Mouse (Mus musculus) forebrain, embryonic 13.5 days (tissue): ENCODE measurements at regions not wholly inside any gene's neighbourhood (a gene's known extent, or its start where the extent isn't known, plus 50 kb on each side); places are given as distances from the start of the nearest gene placed in this dataset.

Source experiments
- ATAC-seq: fragments of 200-750 bp; cut with Nextera tagmentation; 2 replicates; pipeline ENCODE4 v1.8.0; 2017
- H3K27ac ChIP-seq: fragments of 300-500 bp; sonication (generic); 2 replicates; pipeline ENCODE4 v1.5.1; 2015; ENCODE audit warnings: inconsistent platforms, mild to moderate bottlenecking, moderate library complexity
- H3K27me3 ChIP-seq: fragments of 300-500 bp; sonication (generic); 2 replicates; pipeline ENCODE4 v1.6.1; 2015; ENCODE audit warnings: mild to moderate bottlenecking, inconsistent platforms
- H3K36me3 ChIP-seq: fragments of 300-500 bp; sonication (generic); 2 replicates; pipeline ENCODE4 v1.6.1; 2015; ENCODE audit warnings: mild to moderate bottlenecking, inconsistent platforms; ENCODE audit not compliant: poor library complexity, severe bottlenecking
- H3K4me1 ChIP-seq: fragments of 300-500 bp; sonication (generic); 2 replicates; pipeline ENCODE4 v1.6.1; 2015; ENCODE audit warnings: inconsistent platforms
- H3K4me2 ChIP-seq: fragments of 300-500 bp; sonication (generic); 2 replicates; pipeline ENCODE4 v1.6.1; 2015; ENCODE audit warnings: inconsistent platforms, mild to moderate bottlenecking, moderate library complexity
- H3K4me3 ChIP-seq: fragments of 300-500 bp; sonication (generic); 2 replicates; pipeline ENCODE4 v1.5.1; 2015; ENCODE audit warnings: mild to moderate bottlenecking, inconsistent platforms
- H3K9ac ChIP-seq: fragments of 300-500 bp; sonication (generic); 2 replicates; pipeline ENCODE4 v1.6.1; 2015; ENCODE audit warnings: mild to moderate bottlenecking, inconsistent platforms
- H3K9me3 ChIP-seq: fragments of 300-500 bp; sonication (generic); replicated peaks from 2 replicates; pipeline ENCODE4 v1.6.1; 2016; ENCODE audit warnings: inconsistent platforms
- WGBS: fragments of 180-500 bp; shearing (Covaris S2); methylation state at CpG from one replicate; pipeline ENCODE4 v1.1.7; 2015; 5-methylcytosine and 5-hydroxymethylcytosine counted together

- ATAC-seq = no peak
- Histone ChIP-seq H3K4me3 (no peak overlapping the region), H3K36me3 (no peaks in the 10 kb centered on the region), H3K27ac (no peak overlapping the region), H3K4me2 (no peak overlapping the region), H3K27me3 (no peaks in the 10 kb centered on the region), H3K9ac (no peak overlapping the region), H3K9me3 (no peaks in the 10 kb centered on the region), H3K4me1 (no peaks in the 10 kb centered on the region)
- 98% methylated on average over 3 of the region's 3 CpGs for WGBS
Measured at GRCm38 (mm10) chr9:85095234-85095633, 217.3 kb upstream of the Gm11114 start.

GRCm38 (mm10) chr9:85096520-85096919, 216.1 kb upstream of the Gm11114 start:
- WGBS = 69% methylated on average over 4 of the region's 4 CpGs

GRCm38 (mm10) chr9:85112928-85113327, 199.6 kb upstream of the Gm11114 start:
- 80% methylated on average over 3 of the region's 3 CpGs for whole genome bisulfite sequencing
- H3K27ac ChIP-seq = no peak overlapping the region
- no peaks in the 10 kb centered on the region for H3K4me1 ChIP-seq
- ATAC-seq = no peak
- H3K4me3 ChIP-seq = no peak overlapping the region
- H3K9ac ChIP-seq = no peak overlapping the region
- H3K4me2 ChIP-seq = no peak overlapping the region
- H3K36me3 ChIP-seq = no peaks in the 10 kb centered on the region
- no peaks in the 10 kb centered on the region for H3K9me3 ChIP-seq
- no peaks in the 10 kb centered on the region for H3K27me3 ChIP-seq

More at GRCm38 (mm10) chr9:85096520-85096919, 216.1 kb upstream of the Gm11114 start:
- Histone ChIP-seq H3K9me3 (no peaks in the 10 kb centered on the region), H3K4me1 (no peaks in the 10 kb centered on the region), H3K9ac (no peak overlapping the region), H3K4me3 (no peak overlapping the region), H3K27ac (no peak overlapping the region), H3K36me3 (no peaks in the 10 kb centered on the region), H3K4me2 (no peak overlapping the region), H3K27me3 (no peaks in the 10 kb centered on the region)
- ATAC-seq = no peak

- no peak overlapping the region for H3K9ac ChIP-seq
- H3K4me2 ChIP-seq = no peak overlapping the region
- no peaks in the 10 kb centered on the region for H3K36me3 ChIP-seq
- WGBS = 75% methylated on average over 2 of the region's 2 CpGs
- H3K27me3 ChIP-seq = no peaks in the 10 kb centered on the region
- H3K9me3 ChIP-seq = no peaks in the 10 kb centered on the region
- no peak overlapping the region for H3K27ac ChIP-seq
- H3K4me1 ChIP-seq = no peaks in the 10 kb centered on the region
- no peak for ATAC-seq
- H3K4me3 ChIP-seq = no peak overlapping the region
Measured at GRCm38 (mm10) chr9:85114234-85114633, 198.3 kb upstream of the Gm11114 start.

GRCm38 (mm10) chr9:85120061-85120460, 192.5 kb upstream of the Gm11114 start:
- H3K36me3 ChIP-seq = no peaks in the 10 kb centered on the region
- H3K9ac ChIP-seq = no peak overlapping the region
- H3K27me3 ChIP-seq = no peaks in the 10 kb centered on the region
- 86% methylated on average over 1 of the region's 1 CpGs for WGBS
- no peak overlapping the region for H3K4me3 ChIP-seq
- H3K4me1 ChIP-seq = 0 out of 2 replicates have a peak, but pooled peaks cover 3% of the 10 kb centered on the region
- no peaks in the 10 kb centered on the region for H3K9me3 ChIP-seq
- ATAC-seq = no peak
- H3K27ac ChIP-seq = no peak overlapping the region
- no peak overlapping the region for H3K4me2 ChIP-seq

GRCm38 (mm10) chr9:85121059-85121458, 191.5 kb upstream of the Gm11114 start:
- Histone ChIP-seq H3K27me3 (no peaks in the 10 kb centered on the region), H3K27ac (no peak overlapping the region), H3K9me3 (no peaks in the 10 kb centered on the region), H3K36me3 (no peaks in the 10 kb centered on the region), H3K9ac (no peak overlapping the region), H3K4me2 (no peak overlapping the region), H3K4me3 (no peak overlapping the region), H3K4me1 (0 out of 2 replicates have a peak, but pooled peaks cover 3% of the 10 kb centered on the region)
- ATAC-seq = no peak

GRCm38 (mm10) chr9:85123706-85124105, 188.9 kb upstream of the Gm11114 start:
- H3K36me3 ChIP-seq = no peaks in the 10 kb centered on the region
- 11% methylated on average over 3 of the region's 3 CpGs for WGBS
- no peak for ATAC-seq

GRCm38 (mm10) chr9:85125775-85126174, 186.8 kb upstream of the Gm11114 start:
- 83% methylated on average over 4 of the region's 4 CpGs for WGBS
- ATAC-seq = no peak
- no peak overlapping the region for H3K9ac ChIP-seq

More at GRCm38 (mm10) chr9:85123706-85124105, 188.9 kb upstream of the Gm11114 start:
- H3K4me2 ChIP-seq = no peak overlapping the region
- no peaks in the 10 kb centered on the region for H3K27me3 ChIP-seq
- H3K4me3 ChIP-seq = no peak overlapping the region
- no peak overlapping the region for H3K27ac ChIP-seq
- H3K9me3 ChIP-seq = no peaks in the 10 kb centered on the region
- H3K9ac ChIP-seq = no peak overlapping the region
- 0 out of 2 replicates have a peak, but pooled peaks cover 3% of the 10 kb centered on the region for H3K4me1 ChIP-seq

GRCm38 (mm10) chr9:85126541-85126940, 186.0 kb upstream of the Gm11114 start:
- Histone ChIP-seq H3K4me1 (0 out of 2 replicates have a peak, but pooled peaks cover 3% of the 10 kb centered on the region), H3K9ac (no peak overlapping the region), H3K4me3 (no peak overlapping the region), H3K9me3 (no peaks in the 10 kb centered on the region), H3K4me2 (no peak overlapping the region), H3K27me3 (no peaks in the 10 kb centered on the region), H3K27ac (no peak overlapping the region), H3K36me3 (no peaks in the 10 kb centered on the region)
- no peak for ATAC-seq
- 87% methylated on average over 6 of the region's 6 CpGs for WGBS

More at GRCm38 (mm10) chr9:85125775-85126174, 186.8 kb upstream of the Gm11114 start:
- H3K27me3 ChIP-seq = no peaks in the 10 kb centered on the region
- H3K4me2 ChIP-seq = no peak overlapping the region
- no peaks in the 10 kb centered on the region for H3K9me3 ChIP-seq
- H3K4me3 ChIP-seq = no peak overlapping the region
- H3K27ac ChIP-seq = no peak overlapping the region
- 0 out of 2 replicates have a peak, but pooled peaks cover 3% of the 10 kb centered on the region for H3K4me1 ChIP-seq
- no peaks in the 10 kb centered on the region for H3K36me3 ChIP-seq

GRCm38 (mm10) chr9:85127107-85127506, 185.5 kb upstream of the Gm11114 start:
- 73% methylated on average over 4 of the region's 4 CpGs for WGBS
- Histone ChIP-seq H3K27me3 (no peaks in the 10 kb centered on the region), H3K27ac (no peak overlapping the region), H3K9ac (no peak overlapping the region), H3K4me1 (0 out of 2 replicates have a peak, but pooled peaks cover 3% of the 10 kb centered on the region), H3K4me2 (no peak overlapping the region), H3K9me3 (no peaks in the 10 kb centered on the region), H3K36me3 (no peaks in the 10 kb centered on the region), H3K4me3 (no peak overlapping the region)
- no peak for ATAC-seq

- Histone ChIP-seq H3K27me3 (no peaks in the 10 kb centered on the region), H3K9me3 (no peaks in the 10 kb centered on the region), H3K4me3 (no peak overlapping the region), H3K36me3 (no peaks in the 10 kb centered on the region), H3K9ac (no peak overlapping the region), H3K4me2 (no peak overlapping the region), H3K27ac (no peak overlapping the region), H3K4me1 (no peaks in the 10 kb centered on the region)
- no peak for ATAC-seq
- 93% methylated on average over 1 of the region's 1 CpGs for WGBS
Measured at GRCm38 (mm10) chr9:85134900-85135299, 177.7 kb upstream of the Gm11114 start.

GRCm38 (mm10) chr9:85136715-85137582, 175.6 kb upstream of the Gm11114 start:
- no peak overlapping the region for H3K4me3 ChIP-seq
- no peak overlapping the region for H3K27ac ChIP-seq
- no peak for ATAC-seq
- no peak overlapping the region for H3K4me2 ChIP-seq
- WGBS = 83% methylated on average over 6 of the region's 6 CpGs
- no peaks in the 10 kb centered on the region for H3K9me3 ChIP-seq
- no peaks in the 10 kb centered on the region for H3K36me3 ChIP-seq
- H3K9ac ChIP-seq = no peak overlapping the region
- no peaks in the 10 kb centered on the region for H3K27me3 ChIP-seq
- H3K4me1 ChIP-seq = no peaks in the 10 kb centered on the region
